Mouse (Mus musculus): ENCODE data around the gene Gm21708. TPM values are rescaled to one million over a fixed set of nuclear protein-coding genes. Genes with fewer than 3 reads are reported as not detected.
"Not testable (repeated sequence)": the region's sequence is repeated elsewhere in the genome, so short reads cannot be mapped to it uniquely, and the experiment has no call there.

The Gm21708 gene
- polyA plus RNA-seq (2016; fragmentation: Nextera tagmentation; extraction: Ambion mirVana): not detected in 2 replicates

- H3K9me3 ChIP-seq (replicated peaks); H3K27ac ChIP-seq; H3K4me1 ChIP-seq; H3K27me3 ChIP-seq (ENCODE audit: low read depth, poor library complexity, severe bottlenecking); DNase-seq (ENCODE audit: low spot score); H3K36me3 ChIP-seq; H3K4me3 ChIP-seq: not testable (repeated sequence)
- no CpG with 5 or more reads among the region's 9 CpGs for WGBS
These were observed at the start of gene Gm21708, which contains the start of gene Gm21704 for GRCm38 (mm10) chrY:3410067-3410466. Gene Gm21708, minus strand, starts transcription at chrY:3410167. Gene Gm21704, minus strand, starts transcription at chrY:3410167.

Other genes with a start within 250 kb of the Gm21708 start
- gene Gm21677, start 103.7 kb downstream of the Gm21708 start, polyA plus RNA-seq (2016; fragmentation: Nextera tagmentation; extraction: Ambion mirVana): not detected in 2 replicates
- gene Gm21693, start 64.8 kb downstream of the Gm21708 start, polyA plus RNA-seq (2016; fragmentation: Nextera tagmentation; extraction: Ambion mirVana): not detected in 2 replicates
- gene Gm21704, start within 50 bp of the Gm21708 start, polyA plus RNA-seq (2016; fragmentation: Nextera tagmentation; extraction: Ambion mirVana): not detected in 2 replicates

Measured in limb, embryonic 10.5 days (tissue).